Mouse (Mus musculus): ENCODE results near the gene Tmsb15a. TPM values are rescaled to one million over a fixed set of nuclear protein-coding genes. Genes with fewer than 3 reads are reported as not detected.
"Not testable (repeated sequence)": the region's sequence is repeated elsewhere in the genome, so short reads cannot be mapped to it uniquely, and the experiment has no call there.

Tmsb15a gene
- not detected in 2 replicates for polyA plus RNA-seq (2014; fragmentation: Nextera tagmentation; extraction: Ambion mirVana)

DNA sequence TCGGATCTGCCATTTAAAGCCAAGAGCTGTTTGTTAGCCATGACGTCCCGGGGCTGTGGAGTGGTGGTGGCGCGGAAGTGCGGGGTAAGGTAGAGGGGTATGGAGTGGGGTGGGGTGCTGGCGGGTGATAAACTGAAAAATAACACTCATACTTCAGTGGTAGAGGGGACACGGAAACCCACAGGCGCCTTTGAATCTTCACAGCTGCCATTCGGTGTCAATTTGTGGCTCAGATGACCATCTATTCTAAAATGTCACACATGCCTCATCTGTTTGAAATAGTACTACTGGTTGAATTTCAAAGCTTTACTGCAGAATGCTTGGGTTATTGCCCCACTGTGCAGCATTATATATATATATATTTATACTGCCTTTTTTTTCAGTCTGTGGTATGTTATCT lies at the start of gene Tmsb15a:
Gene Tmsb15a (minus strand): TSS at position 101 of the 400 bp plus-strand sequence.
- Histone ChIP-seq H3K27me3 (replicated peaks; ENCODE audit: control insufficient read depth, insufficient read depth, low read length) (peaks cover 2% of the 10 kb centered on the region), H3K4me1 (replicated peaks; ENCODE audit: control insufficient read depth, insufficient read depth, low read length) (no peaks in the 10 kb centered on the region), H3K4me2 (no peak within 1 kb of the TSS), H3K27ac (ENCODE audit: low read depth, low read length) (no peak within 1 kb of the TSS), H3K4me3 (ENCODE audit: low read depth, low read length) (no peak within 1 kb of the TSS), H3K9ac (ENCODE audit: low read depth, low read length) (no peak within 1 kb of the TSS), H3K36me3 (ENCODE audit: control insufficient read depth, insufficient read depth, low read length) (no peaks in the 10 kb centered on the region), H3K9me3 (ENCODE audit: control insufficient read depth, low read length) (no peaks in the 10 kb centered on the region)
- DNase-seq (ENCODE audit: low spot score) (no peak), ATAC-seq (replicated peaks; ENCODE audit: low FRiP score) (no peak)
- WGBS: 80% methylated on average over 10 of the region's 10 CpGs

DNA sequence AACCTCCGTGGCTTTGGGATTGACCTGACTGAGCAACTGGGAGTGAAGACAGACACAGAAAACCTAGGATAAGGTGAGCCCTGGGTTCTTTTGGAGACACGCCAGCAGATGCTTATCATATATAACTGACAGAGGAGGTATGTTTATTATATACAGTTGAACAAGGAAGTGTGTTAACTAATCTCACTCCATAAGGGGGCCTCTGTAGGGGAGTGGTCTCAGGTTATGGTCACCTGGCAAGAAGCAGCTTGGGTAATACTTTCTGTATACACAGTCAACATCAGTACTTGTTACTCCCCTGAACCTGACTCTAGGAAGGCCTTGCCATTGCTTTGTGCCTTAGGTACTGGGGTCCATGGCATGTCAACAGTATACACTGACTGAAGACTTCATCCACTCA lies 43.5 kb upstream of the Tmsb15a start:
- Histone ChIP-seq H3K27ac (ENCODE audit: low read depth, low read length) (no peak overlapping the region), H3K27me3 (replicated peaks; ENCODE audit: control insufficient read depth, insufficient read depth, low read length) (no peaks in the 10 kb centered on the region), H3K9ac (ENCODE audit: low read depth, low read length) (no peak overlapping the region), H3K9me3 (ENCODE audit: control insufficient read depth, low read length) (no peaks in the 10 kb centered on the region), H3K4me1 (replicated peaks; ENCODE audit: control insufficient read depth, insufficient read depth, low read length) (no peaks in the 10 kb centered on the region), H3K4me2 (no peak overlapping the region), H3K36me3 (ENCODE audit: control insufficient read depth, insufficient read depth, low read length) (no peaks in the 10 kb centered on the region), H3K4me3 (ENCODE audit: low read depth, low read length) (no peak overlapping the region)
- no peak; the same call in 1 of the 2 replicates for ATAC-seq (replicated peaks; ENCODE audit: low FRiP score)
- WGBS: 58% methylated on average over 2 of the region's 2 CpGs
- DNase-seq (ENCODE audit: low spot score): no peak

DNA sequence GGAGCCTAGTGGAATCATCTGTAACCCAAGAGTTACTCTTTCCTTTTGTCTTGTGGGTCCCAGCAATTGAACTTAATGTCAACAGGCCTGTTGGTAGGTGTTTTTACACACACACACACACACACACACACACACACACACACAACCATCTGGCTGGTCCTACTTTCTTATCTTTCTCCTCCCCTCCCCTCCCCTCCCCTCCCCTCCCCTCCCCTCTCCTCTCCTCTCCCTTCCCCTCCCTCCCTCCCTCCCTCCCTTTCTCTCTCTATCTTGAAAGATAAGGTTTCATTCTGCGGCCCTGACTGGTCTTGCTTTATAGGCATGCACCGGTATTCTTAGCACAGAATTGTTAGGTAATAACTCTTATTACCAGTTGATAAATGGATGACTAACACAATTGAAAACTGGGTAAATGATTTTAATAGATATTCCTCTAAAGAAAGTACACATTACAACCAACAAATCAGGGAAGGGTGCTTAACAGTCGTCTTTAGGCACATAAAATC lies 43.0 kb upstream of the Tmsb15a start:
- DNase-seq (ENCODE audit: low spot score) (no peak), ATAC-seq (replicated peaks; ENCODE audit: low FRiP score) (peak; percentile 56)
- H3K27ac ChIP-seq (ENCODE audit: low read depth, low read length): no peak overlapping the region
- WGBS: 59% methylated on average over 2 of the region's 3 CpGs
- H3K27me3 ChIP-seq (replicated peaks; ENCODE audit: control insufficient read depth, insufficient read depth, low read length): no peaks in the 10 kb centered on the region
- H3K4me2 ChIP-seq: no peak overlapping the region
- no peaks in the 10 kb centered on the region for H3K36me3 ChIP-seq (ENCODE audit: control insufficient read depth, insufficient read depth, low read length)
- H3K9me3 ChIP-seq (ENCODE audit: control insufficient read depth, low read length): no peaks in the 10 kb centered on the region
- H3K4me3 ChIP-seq (ENCODE audit: low read depth, low read length): no peak overlapping the region
- H3K9ac ChIP-seq (ENCODE audit: low read depth, low read length): no peak overlapping the region
- no peaks in the 10 kb centered on the region for H3K4me1 ChIP-seq (replicated peaks; ENCODE audit: control insufficient read depth, insufficient read depth, low read length)

DNA sequence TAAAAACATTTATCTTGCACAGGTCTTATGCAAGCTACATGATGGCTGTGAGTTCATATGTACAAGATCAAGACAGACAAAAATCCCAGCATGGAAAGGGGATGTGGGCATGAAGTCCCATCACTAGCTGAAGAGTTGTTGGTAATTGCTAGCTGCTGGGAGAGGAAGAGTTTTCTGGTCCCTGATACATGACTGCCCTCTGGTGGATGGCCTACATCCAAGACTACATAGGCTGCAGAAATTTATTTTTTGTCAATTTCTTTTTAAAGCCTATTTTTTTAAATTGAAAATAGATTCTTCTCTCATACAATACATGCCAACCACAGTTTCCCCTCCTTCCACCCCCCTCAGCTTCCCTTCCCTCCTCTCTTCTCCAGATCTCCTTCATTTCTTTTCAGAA lies 36.6 kb upstream of the Tmsb15a start:
- ATAC-seq (replicated peaks; ENCODE audit: low FRiP score) (no peak), DNase-seq (ENCODE audit: low spot score) (no peak)
- no peaks in the 10 kb centered on the region for H3K4me1 ChIP-seq (replicated peaks; ENCODE audit: control insufficient read depth, insufficient read depth, low read length)
- no peaks in the 10 kb centered on the region for H3K36me3 ChIP-seq (ENCODE audit: control insufficient read depth, insufficient read depth, low read length)
- H3K27ac ChIP-seq (ENCODE audit: low read depth, low read length): no peak overlapping the region
- no peak overlapping the region for H3K4me3 ChIP-seq (ENCODE audit: low read depth, low read length)
- no peak overlapping the region for H3K9ac ChIP-seq (ENCODE audit: low read depth, low read length)
- no peaks in the 10 kb centered on the region for H3K27me3 ChIP-seq (replicated peaks; ENCODE audit: control insufficient read depth, insufficient read depth, low read length)
- H3K9me3 ChIP-seq (ENCODE audit: control insufficient read depth, low read length): no peaks in the 10 kb centered on the region
- no peak overlapping the region for H3K4me2 ChIP-seq

DNA sequence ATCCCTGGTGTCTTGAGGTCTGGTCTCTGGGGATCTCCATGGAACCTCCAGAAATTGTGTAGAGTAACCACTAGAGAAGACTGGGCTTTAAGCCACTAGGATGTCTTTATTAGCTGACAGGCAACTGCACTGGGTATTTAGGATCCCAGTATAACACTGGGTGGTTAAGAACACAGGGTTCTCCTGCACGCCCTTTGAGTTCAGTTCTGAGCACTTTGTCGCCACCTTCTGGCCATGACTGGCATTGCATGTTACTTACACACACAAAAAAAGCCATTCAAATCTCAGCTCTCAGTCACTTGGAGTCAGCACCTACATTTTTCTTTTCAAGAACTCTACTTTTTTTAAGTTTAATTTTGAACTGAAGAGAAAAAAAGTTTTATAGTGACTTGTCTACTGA lies 27.8 kb upstream of the Tmsb15a start:
- DNase-seq (ENCODE audit: low spot score) (peak; percentile 37), ATAC-seq (replicated peaks; ENCODE audit: low FRiP score) (0 out of 2 replicates have a peak, but pooled peaks have one; percentile 39)
- no peak overlapping the region for H3K4me2 ChIP-seq
- H3K4me1 ChIP-seq (replicated peaks; ENCODE audit: control insufficient read depth, insufficient read depth, low read length): no peaks in the 10 kb centered on the region
- no peak overlapping the region for H3K4me3 ChIP-seq (ENCODE audit: low read depth, low read length)
- H3K27ac ChIP-seq (ENCODE audit: low read depth, low read length): no peak overlapping the region
- H3K36me3 ChIP-seq (ENCODE audit: control insufficient read depth, insufficient read depth, low read length): no peaks in the 10 kb centered on the region
- no peaks in the 10 kb centered on the region for H3K27me3 ChIP-seq (replicated peaks; ENCODE audit: control insufficient read depth, insufficient read depth, low read length)
- H3K9ac ChIP-seq (ENCODE audit: low read depth, low read length): no peak overlapping the region
- WGBS: 4% methylated on average over 2 of the region's 2 CpGs
- H3K9me3 ChIP-seq (ENCODE audit: control insufficient read depth, low read length): no peaks in the 10 kb centered on the region

DNA sequence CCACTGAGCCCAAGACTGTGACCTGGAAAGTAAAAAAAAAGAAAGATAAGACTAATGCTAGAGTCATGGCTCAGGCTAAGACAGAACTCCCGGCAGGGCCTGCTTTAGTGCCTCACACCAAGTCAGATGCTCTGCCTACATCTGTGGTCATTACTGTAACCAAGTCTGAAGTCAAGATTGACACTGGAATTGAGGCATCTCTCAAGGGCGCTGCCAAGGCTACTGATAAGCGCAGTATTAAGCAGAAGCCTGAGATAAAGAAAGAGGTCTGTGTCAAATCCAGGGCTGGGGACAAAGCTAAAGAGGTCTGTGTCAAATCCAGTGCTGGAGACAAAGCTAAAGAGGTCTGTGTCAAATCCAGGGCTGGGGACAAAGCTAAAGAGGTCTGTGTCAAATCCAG lies 20.3 kb upstream of the Tmsb15a start:
- H3K9ac ChIP-seq (ENCODE audit: low read depth, low read length); H3K27me3 ChIP-seq (replicated peaks; ENCODE audit: control insufficient read depth, insufficient read depth, low read length); H3K4me1 ChIP-seq (replicated peaks; ENCODE audit: control insufficient read depth, insufficient read depth, low read length); ATAC-seq (replicated peaks; ENCODE audit: low FRiP score); H3K27ac ChIP-seq (ENCODE audit: low read depth, low read length); H3K4me3 ChIP-seq (ENCODE audit: low read depth, low read length); H3K4me2 ChIP-seq; DNase-seq (ENCODE audit: low spot score); H3K9me3 ChIP-seq (ENCODE audit: control insufficient read depth, low read length); H3K36me3 ChIP-seq (ENCODE audit: control insufficient read depth, insufficient read depth, low read length): not testable (repeated sequence)
- WGBS: 92% methylated on average over 3 of the region's 3 CpGs

DNA sequence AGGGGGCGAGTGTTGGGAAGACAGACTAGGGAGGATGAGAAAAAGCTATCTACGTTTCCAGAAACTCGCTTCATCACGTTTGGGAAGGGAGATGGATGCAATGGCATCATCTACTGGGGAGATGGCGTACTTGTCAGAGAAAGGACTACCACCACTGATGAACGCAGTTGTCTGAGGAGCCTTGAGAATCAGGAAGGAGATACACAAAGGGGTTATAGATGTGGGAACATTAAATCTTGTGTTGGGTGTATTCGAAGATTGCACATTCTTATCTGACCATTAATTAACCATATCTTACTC lies 17.9 kb upstream of the Tmsb15a start:
- H3K4me3 ChIP-seq (ENCODE audit: low read depth, low read length): peak overlapping the region; percentile 61
- H3K27me3 ChIP-seq (replicated peaks; ENCODE audit: control insufficient read depth, insufficient read depth, low read length): no peaks in the 10 kb centered on the region
- H3K36me3 ChIP-seq (ENCODE audit: control insufficient read depth, insufficient read depth, low read length): no peaks in the 10 kb centered on the region
- H3K27ac ChIP-seq (ENCODE audit: low read depth, low read length): no peak overlapping the region
- no peaks in the 10 kb centered on the region for H3K9me3 ChIP-seq (ENCODE audit: control insufficient read depth, low read length)
- 7% methylated on average over 7 of the region's 7 CpGs for WGBS
- DNase-seq (ENCODE audit: low spot score) (no peak), ATAC-seq (replicated peaks; ENCODE audit: low FRiP score) (no peak)
- H3K9ac ChIP-seq (ENCODE audit: low read depth, low read length): peak overlapping the region; percentile 53
- H3K4me2 ChIP-seq: peak overlapping the region; percentile 66
- no peaks in the 10 kb centered on the region for H3K4me1 ChIP-seq (replicated peaks; ENCODE audit: control insufficient read depth, insufficient read depth, low read length)

DNA sequence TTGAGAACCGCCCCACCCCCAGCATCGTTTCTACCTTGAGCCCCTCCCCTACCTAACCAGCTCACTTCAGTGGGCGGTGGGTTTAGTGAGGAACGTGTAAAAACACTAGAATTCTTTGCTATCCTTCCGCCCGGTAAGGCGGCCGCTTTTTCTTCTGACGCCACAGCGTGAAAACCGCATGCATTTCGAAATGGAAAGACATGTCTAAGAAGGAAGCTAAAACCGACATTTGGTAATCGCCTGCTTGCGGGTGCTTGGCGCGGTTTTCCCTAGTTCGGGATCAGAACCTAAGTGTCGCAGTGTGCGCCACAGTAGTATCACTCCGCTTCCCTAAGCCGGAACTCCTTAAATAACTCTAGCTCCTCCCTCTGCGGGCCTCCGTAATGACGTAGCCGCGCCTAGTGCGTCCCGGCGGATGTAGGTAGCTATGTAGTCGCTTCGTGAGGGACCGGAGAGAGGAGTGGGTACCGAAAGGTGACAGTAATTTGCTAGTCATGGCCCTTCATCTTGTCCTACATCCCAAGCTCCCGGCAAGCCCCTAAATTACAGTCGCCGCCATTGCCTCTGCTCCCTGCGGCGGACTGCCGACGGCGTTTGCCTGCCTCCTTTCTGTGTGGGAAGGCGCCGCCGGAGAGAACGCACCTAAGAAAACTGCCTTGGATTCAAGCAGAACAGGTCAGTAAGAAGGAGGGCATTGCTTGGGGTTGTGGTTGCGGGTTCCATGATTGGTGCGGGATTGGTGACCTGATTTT lies 17.4 kb upstream of the Tmsb15a start, which contains the start of the genes Armcx5 and Gprasp1:
Gene Armcx5 (plus strand): TSS at position 430 of the 752 bp plus-strand sequence.
Gene Gprasp1 (plus strand): TSS at position 430 of the 752 bp plus-strand sequence.
- ATAC-seq (replicated peaks; ENCODE audit: low FRiP score): peak; percentile 97
- whole genome bisulfite sequencing: 17% methylated on average over 48 of the region's 48 CpGs

More for the DNA sequence above, 17.4 kb upstream of the Tmsb15a start, which contains the start of the genes Armcx5 and Gprasp1:
- Histone ChIP-seq H3K9ac (ENCODE audit: low read depth, low read length) (peak within 1 kb of the TSS; percentile 60), H3K4me2 (peak within 1 kb of the TSS; percentile 66), H3K27me3 (replicated peaks; ENCODE audit: control insufficient read depth, insufficient read depth, low read length) (no peaks in the 10 kb centered on the region), H3K36me3 (ENCODE audit: control insufficient read depth, insufficient read depth, low read length) (no peaks in the 10 kb centered on the region), H3K4me3 (ENCODE audit: low read depth, low read length) (peak within 1 kb of the TSS; percentile 61), H3K9me3 (ENCODE audit: control insufficient read depth, low read length) (no peaks in the 10 kb centered on the region), H3K27ac (ENCODE audit: low read depth, low read length) (no peak within 1 kb of the TSS), H3K4me1 (replicated peaks; ENCODE audit: control insufficient read depth, insufficient read depth, low read length) (no peaks in the 10 kb centered on the region)
- DNase-seq (ENCODE audit: low spot score): peak; percentile 74

Data from liver, embryonic 11.5 days (tissue).